Mouse (Mus musculus): ENCODE data around the gene Aldh2.
"Not testable (repeated sequence)": the region's sequence is repeated elsewhere in the genome, so short reads cannot be mapped to it uniquely, and the experiment has no call there.

- TF ChIP-seq CTCF (IDR thresholded peaks at IDR 0.05; ENCODE audit: low read depth), result peak; percentile 12; the same call in 1 of the 2 replicates
- TF ChIP-seq EP300 (IDR thresholded peaks at IDR 0.05; ENCODE audit: low read depth), result not testable (repeated sequence)
Observed at GRCm38 (mm10) chr5:121609556-121610135, 16.0 kb upstream of the Aldh2 start.

All from heart, postnatal 0 days (tissue).